Mouse (Mus musculus) CD4-positive helper T cell, adult 2 months (primary cell): ENCODE data around the gene Lrfn3.

Experiments
- DNase-seq: peaks from one replicate; pipeline ENCODE4 v3.0.0-alpha.2; 2012; ENCODE audit warnings: low read depth, missing footprints, low spot score

The Lrfn3 gene

DNA sequence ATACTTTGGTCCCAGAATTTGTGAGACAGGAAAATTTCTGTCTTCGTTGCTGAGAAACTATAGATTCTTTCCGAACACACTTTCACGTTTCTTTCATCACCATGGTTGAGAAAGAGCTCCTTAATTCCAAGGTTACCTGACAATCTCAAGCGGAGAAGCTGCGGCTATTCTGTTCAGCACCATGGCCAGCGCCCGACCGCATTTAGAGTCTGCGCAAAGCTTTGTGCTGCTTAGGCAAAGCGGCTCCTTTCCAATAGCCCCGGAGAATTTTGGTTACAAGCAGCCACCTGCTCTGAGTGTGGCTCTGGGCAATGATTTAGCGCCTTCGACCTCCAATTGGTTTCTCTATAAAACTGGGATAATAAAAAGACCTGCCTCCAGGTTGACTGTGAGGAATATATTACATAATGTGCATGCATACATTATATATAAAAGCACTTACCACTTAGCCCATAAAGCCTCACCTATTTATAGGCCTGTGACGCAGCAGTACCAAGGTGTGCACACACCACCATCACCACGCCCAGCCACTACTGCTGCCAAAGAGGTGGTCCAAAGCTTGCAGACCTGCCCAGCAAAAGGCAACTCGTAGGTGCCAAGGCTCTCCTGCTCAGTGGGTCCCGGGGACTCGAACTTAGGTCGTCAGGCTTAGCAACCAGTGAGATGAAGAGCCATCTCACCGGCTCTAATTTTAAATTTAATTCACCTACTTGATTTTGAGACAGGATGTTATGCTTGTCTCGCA, 15.8 kb downstream of the Lrfn3 start:
- DNase-seq: peak; percentile 66

DNA sequence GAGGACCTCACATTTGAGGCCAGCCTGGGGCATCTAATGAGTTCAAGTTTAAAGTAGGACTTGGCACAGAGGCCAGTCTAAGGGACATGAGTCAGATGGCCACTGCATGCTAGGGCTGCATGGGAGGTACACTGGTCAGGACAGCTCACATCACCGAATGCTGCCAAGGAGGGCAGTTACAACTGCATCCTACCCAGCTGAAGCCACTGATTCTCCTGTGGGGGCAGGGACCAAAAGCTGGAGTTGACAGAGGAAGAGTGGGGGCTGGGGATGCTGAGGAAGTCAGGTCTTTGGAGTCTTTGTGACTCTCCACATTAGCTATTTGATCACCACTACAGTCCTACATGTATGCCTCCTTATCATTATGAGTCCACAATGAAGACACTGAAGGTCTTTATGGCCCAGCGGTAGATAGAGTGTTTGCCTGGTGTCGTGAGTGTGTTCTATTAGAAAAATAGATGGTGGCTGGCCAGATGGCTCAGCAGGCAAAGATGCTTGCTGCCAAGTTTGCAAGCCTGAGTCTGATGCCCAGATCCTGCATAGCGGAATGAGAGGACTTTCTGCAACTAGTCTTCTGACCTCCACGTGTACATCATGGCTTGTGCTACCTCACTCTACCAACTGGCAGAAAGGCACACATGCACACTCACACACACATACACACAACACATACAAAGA, 23.0 kb downstream of the Lrfn3 start:
- DNase-seq: no peak

DNA sequence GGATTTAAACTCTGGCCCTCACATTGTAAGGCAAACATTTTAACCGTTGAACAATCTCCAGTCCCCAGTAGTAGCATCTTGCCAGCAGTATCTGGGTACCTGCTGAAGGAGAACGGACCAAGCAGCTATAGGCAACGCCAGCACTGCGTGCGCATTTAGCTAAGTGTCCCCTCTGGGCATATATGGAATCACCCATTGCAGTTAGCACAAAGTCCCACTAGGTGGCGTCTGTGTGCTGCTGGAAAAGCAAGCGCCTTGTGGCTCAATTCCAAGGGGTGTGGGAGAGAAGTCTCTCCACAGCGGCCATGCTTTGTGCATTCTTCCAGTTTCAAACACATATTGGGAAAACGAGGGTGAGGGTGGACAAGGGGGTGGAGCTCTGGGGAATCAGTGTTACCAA, 26.2 kb downstream of the Lrfn3 start:
- DNase-seq: peak; percentile 77

DNA sequence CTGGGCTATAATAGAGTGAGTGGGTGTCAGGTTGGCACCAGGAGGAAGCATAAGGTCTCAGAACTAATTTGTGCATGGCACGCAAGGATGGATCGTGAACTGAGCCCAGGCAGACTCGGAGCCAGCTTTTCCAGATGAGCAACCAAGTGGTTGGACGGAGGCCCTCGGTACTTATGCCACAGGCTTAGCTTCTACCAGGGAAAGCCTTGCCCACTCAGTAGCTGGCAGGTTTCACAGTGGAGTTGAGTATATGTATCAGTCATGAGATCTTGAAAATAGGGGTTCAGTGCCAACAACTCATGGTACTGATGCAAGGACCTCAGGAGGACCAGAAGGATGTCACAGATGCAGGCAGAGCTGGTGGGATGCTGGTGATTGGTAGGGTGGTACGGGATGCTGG, 26.9 kb downstream of the Lrfn3 start:
- no peak for DNase-seq

DNA sequence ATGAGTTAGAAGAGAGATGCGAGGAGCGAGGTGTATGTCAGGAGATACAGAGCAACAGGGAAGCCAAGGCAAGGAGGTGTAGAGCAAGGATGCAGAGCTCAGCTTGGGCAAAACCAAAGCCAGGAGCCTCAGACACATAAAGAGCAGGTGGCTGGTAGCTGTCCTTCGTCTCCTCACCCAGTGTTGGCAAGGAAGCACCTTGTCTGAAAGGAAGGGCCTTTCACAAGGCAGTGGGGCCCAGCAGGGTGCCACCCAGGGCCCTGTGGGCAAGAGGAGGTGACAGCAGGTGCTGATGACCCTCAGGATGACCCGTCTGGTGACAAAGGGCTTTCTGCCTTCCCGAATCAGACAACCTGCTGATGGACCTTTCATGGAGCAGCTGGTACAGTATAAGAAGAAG, 28.0 kb downstream of the Lrfn3 start:
- DNase-seq: no peak

DNA sequence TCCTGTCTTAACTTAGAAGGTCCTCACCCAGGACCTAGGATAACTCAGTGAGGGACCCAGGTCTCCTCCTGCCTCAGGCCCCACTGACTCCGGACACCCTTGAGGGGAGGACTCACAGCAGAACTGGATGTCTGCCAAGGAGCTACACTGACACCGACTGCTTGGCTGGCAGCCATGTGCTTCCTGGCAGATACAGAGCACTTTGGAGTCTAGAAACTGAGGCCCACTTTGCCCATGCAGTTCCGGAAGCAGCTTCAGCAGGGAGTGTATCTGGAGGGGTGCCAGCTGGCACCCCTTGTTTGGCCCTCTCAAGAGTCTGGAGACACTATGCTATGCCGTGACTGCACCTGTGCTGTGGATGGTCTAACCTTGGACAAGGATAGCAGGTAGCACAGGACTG, 29.1 kb downstream of the Lrfn3 start:
- DNase-seq: peak; percentile 62

DNA sequence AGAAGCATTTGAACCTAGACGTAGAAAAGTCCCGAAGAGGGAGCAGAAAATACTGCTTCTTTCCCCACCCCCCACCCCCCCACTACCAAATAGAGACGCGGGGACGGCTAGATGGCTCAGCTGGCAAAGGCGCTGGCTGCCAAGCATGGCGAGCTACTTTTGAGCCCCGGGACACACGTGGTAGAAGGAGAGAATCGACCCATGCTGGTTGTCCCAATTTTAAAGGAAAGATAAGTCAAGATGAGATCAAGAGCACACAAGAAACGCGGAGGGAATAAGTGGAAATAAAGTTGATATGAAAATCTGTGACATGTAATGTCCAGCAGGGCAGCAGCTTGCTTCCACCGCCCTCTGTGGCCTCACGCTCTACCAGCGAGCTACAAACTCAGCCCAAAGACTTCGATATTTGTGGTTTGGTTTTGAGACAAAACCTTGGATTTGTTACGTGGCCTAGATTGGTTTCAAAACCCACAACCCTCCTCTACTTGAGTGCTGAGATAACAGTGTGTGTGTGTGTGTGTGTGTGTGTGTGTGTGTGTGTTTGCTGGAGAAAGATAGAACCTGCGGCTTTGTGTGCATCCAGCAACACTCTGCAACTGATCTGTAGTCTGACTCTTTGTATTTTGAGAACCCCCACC, 29.8 kb downstream of the Lrfn3 start:
- peak; percentile 73 for DNase-seq

DNA sequence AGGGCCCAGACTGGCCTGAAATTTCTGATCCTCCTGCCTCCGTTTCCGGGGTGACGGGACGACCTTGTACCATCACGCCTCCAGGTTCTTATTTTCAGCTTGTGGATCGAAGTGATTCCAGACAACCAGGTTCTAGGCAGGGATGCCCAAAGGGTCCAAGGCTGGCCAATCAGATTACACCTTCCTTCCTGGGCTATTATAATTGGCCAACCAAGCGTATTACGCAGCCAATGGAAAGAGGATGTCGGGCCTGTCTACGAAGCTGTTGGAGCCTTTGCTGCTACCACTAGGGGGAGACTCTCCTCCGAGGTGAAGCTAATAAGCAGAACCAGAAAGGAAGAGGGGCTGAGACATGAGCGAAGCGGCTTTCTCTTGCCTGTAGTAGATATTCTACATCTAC, 30.7 kb downstream of the Lrfn3 start:
- peak; percentile 91 for DNase-seq

DNA sequence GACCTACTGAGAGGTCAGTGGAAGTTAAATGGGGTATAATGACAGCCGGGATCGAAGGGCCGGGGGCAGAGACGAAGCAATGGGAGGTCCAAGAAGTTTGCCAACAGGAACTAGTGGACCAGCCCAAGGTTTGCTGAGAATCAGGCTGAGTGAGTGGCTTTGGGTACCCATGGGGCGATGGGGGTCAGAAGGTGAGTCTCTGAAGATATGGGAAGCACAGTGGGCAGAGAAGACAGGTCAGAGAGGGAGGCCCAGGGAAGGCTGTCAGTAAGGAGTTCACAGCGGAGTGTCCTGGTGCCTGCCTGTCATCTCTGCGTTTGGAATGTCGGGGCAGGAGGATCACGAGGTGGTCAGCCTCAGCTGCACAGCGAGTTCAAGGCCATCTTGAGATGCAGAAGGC, 34.2 kb downstream of the Lrfn3 start:
- DNase-seq: no peak

DNA sequence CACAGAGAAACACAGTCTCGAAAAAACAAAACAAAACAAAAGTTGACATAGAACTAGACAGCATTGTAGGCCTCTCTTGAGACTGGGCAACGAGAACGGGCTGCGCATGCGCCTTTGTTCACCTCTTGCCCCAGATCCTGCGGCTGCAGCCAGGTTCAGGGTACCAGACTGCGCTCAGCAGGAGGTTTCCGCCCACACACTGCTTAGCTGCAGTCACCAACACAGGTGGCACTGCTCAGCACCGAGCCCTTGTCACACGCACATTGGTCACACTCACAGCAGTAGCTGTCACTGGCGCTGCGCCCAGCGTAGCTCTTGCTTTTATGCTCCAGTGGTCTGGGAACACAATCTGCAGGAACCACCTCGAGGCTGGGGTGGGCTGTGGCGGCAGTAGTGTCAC, 35.4 kb downstream of the Lrfn3 start:
- peak; percentile 55 for DNase-seq

DNA sequence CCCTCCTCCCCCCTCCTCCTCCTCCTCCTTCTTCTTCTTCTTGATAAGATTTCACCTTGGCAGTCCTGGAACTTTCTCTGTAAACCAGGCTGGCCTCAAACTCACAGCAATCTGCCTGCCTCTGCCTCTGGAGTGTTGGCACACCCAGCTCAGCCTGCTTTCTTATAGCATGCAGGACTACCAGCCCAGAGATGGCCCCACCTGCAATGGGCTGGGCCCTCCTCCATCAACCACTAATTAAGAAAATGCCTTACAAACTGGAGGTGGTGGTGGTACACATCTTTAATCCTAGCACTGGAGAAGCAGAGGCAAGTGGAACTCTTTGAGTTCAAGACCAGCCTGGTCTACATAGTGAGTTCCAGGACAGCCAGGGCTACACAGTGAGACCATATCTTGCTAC, 36.1 kb downstream of the Lrfn3 start:
- DNase-seq: no peak

DNA sequence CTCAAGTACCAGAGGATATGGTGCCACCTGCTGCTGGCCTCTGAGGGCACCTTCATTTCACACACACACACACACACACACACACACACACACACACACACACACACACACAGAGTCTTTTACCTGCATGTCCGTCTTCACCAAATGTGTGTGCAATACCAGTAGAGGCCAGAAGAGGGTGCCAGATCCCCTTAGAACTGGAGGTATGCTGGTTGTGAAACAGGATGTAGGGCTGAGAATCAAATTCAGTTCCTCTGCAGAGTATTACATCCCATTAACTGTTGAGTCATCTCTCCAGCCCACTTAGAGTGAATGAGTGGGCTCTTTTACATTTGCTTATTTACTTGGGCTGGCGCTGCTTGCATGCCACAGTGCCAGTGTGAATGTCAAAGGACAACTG, 37.2 kb downstream of the Lrfn3 start:
- peak; percentile 77 for DNase-seq

DNA sequence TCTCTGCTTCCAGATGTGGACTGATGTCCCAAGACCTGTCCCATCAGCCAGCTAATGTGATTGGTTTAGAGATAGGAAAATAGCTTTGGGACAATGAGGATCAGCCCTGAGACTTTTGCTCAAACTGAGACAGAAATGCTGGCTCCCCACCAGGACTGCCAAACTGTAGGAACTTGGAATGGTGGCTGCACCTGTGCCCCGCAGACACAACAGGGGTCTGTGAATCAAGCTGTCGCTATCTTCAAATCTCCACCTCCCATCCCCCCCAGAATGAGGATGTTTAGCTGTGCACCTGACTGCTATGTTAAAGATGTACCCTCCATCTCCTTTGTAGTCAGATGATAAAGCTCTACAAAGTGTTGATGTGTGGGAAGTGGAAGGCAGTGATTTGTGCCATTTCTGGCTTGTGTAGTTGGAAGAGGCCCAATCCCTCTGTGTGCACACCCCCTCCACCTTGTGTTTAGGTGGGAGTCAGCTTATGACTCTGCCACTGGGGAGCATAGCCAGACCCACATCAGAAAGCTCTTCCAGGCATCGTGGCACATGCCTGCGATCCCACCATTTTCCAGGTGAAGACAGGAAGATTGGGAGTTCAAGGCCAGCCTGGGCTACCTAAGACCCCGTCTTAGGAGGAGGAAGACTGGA, 38.1 kb downstream of the Lrfn3 start:
- no peak for DNase-seq

DNA sequence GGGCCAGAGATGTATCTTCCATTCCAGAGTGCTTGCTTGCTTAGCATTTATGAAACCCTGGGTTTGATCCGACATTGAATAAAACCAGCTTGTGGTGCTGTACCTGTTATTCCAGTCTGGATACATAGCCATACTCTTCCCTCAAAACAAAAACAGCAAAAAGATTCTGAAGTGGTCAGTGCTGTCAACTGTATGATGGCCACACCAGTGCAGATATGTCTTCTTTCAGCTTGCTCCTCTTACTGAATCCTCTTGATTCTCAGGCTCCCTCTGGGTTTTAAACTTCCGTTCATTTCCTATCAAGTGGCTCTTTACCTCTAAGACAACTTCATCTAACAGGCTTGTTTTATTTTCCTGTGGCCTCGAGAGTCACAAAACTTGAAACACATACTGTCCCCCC, 38.8 kb downstream of the Lrfn3 start, which contains the start of gene Sdhaf1:
TSS of gene Sdhaf1 (minus strand) at position 101 of the 400 bp plus-strand sequence.
- no peak for DNase-seq

DNA sequence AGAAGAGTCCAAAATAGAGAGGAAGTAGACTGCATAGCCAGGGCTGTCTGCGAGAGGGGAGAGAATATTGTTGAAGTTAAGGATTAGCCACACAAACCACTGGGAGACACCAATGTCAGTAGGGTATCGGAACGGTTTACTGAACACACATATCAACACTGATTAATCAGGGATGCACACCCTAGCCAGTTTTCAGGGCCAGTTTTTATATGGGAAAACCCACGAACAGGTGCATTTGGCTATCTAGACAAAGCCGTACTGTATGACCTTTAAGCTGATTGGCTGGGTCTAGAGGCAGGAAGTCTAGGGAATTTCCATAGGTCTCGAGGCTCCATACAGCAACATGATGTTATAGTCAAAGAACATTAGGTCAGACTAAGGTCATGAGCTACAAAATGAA, 39.7 kb downstream of the Lrfn3 start:
- DNase-seq: peak; percentile 85

DNA sequence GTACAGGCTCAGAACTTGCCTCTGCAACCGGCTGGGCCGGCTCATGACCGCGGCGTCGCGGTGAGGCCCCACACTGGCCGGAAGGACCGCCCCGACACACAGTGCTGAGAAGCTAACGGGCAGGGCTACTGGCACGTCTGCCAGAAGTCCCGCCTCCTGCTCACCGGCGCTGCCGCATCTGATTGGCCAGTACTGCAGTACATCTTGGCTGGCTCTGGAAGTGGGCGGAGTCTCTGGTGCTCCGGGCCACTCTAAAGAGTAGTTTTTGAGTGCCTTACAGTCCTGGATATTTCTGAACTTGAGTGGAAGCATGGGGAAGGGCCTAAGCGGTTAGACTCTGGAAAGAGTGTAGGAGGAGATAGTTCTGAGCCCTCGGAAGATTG, 40.3 kb downstream of the Lrfn3 start:
- peak; percentile 97 for DNase-seq

DNA sequence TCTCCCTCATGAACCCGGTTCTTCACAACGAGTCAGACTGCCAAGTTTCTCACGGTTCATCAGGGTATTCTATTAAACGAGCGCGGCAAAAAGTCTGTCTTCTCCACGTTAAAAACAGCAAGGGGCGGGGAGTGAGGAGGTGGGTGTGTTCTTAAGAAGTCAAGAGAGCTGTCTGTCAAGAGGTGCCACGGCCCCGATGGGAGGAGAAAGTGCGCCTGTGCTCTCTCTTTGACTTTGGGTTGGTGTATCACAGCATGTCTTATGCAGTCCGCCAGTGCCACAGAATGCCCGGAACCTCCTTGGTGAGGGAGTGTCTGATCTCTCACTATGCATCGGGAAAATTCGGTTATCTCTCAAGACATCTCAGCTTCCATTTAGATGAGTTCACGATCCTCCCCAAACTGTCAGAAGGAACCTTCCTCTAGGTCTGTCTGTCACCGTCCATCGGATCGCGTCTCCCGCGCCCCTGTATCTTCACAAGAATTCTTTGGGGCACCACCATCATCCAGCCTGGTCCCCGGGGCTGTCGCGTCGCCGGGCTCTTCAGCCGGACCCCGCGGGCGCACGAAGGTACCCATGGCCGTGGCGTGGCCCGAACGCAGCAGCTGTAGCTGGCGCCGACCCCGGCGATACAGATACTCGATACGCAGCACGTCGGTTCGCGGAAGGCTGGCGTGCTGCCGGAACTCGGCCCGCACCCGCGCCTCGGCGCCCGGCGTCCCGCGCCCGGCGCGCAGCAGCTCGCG, 40.9 kb downstream of the Lrfn3 start, which contains the start of gene E130208F15Rik:
TSS of gene E130208F15Rik (plus strand) at position 202 of the 746 bp plus-strand sequence.
- DNase-seq: peak; percentile 91

DNA sequence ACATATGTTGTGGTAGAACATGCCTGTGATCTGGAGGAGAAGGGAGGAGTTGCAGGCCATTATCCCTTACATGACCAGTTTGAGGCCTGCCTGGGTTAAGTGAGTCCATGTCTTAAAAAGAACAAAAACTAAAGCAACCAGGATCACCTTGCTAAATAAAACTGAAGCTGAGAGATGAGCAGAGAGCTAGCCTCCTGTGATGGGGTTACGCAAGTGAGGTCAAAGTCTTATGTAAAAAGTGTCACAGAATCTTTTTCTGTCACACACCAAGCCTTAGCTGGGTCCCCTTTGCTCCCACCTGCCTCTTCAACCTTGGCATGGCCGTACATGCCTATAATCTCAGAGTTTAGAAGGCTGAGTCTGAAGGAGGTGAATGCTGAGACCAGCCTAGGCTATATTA, 41.6 kb downstream of the Lrfn3 start:
- no peak for DNase-seq

DNA sequence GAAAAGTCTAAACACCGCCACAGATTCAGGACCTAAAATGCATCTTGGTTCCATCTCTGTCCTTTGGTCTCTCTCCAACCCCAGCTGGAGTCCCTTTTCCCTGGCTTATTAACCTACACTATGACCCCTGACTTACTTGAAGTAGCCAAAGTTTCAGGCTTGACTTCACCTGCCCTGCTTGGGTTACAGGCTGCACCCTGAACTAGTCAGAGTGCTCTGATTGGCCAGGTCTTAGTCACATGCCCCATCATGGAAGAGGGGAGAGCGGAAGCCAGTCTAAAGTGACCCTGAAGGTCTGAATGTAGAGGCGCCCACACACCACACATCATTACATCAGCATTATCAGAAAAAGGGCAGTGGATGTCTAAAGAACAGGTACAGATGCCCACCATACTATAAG, 44.4 kb downstream of the Lrfn3 start:
- no peak for DNase-seq

DNA sequence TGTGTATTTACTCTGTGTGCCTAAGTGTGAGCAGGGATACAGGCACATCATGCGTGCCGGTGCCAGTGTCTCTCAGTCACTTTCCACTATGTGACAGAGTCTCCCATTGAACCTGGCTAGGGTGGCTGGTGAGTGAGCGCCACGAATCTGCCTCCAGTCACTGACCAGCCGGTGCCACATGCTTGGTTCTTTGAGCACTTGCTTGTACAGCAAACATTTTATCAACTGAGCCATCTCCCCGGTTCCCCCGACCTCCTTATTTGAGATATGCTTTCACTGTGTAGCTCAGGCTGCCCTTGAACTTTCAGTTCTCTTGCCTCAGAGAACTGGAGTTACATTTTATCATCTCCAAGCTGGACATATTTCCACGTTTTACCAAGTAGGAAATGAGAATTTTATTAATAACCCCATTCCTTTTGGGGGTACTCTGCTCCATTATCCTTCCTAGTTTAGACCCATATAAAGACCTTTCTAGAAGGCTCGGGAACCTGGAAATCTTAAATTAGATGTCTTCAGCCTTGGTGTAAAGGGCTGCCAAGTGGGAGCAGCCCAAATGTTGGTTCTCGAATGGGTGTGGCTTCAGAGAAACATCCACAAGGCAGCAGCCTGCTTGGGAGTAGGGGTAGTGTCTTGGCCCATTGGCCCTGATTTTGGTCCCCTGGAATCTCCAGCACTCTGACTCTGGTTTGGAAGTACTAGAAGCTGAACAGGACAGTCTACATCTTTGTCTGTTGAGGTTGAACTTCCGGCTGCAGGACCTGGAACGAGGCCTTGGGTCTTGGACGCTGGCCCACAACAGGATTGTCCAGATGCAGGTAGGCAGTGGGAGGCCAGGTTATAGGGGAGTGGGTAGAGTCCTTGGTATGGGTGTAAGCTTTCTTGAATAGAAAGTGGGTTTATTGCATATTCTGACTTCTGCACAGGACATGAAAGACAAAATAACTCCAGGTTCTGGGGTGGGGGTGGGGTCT, 46.7 kb downstream of the Lrfn3 start:
- DNase-seq: no peak
